Mouse (Mus musculus) fibroblast of lung, adult 2 months (primary cell): ENCODE measurements around the gene Irx6.
A peak's percentile ranks its signal among the peaks of the same experiment; 100 is the strongest.

Source experiments
- DNase-seq: peaks from one replicate; pipeline ENCODE4 v3.0.0-alpha.2; 2011; ENCODE audit warnings: low read depth

The Irx6 gene

GRCm38 (mm10) chr8:92674244-92675128 lies at the start of gene Irx6:
Gene Irx6, plus strand, starts transcription at chr8:92674288.
- no peak for DNase-seq

- DNase-seq = no peak
These were observed 45.1 kb upstream of the Irx6 start for GRCm38 (mm10) chr8:92628711-92629650.

- no peak for DNase-seq
These were observed 40.9 kb upstream of the Irx6 start for GRCm38 (mm10) chr8:92633199-92633598.

- DNase-seq = no peak
These were observed 33.3 kb upstream of the Irx6 start for GRCm38 (mm10) chr8:92640820-92641219.

GRCm38 (mm10) chr8:92646637-92647036 lies 27.5 kb upstream of the Irx6 start:
- DNase-seq = peak; percentile 33

- DNase-seq = no peak
These were observed 9.9 kb upstream of the Irx6 start for GRCm38 (mm10) chr8:92664207-92664606.

GRCm38 (mm10) chr8:92670236-92670635 lies 3.9 kb upstream of the Irx6 start:
- no peak for DNase-seq

- DNase-seq = no peak
These were observed 3.4 kb upstream of the Irx6 start for GRCm38 (mm10) chr8:92670656-92671195.

- no peak for DNase-seq
These were observed 2.2 kb upstream of the Irx6 start for GRCm38 (mm10) chr8:92671892-92672291.

GRCm38 (mm10) chr8:92673101-92673500 lies 987 bp upstream of the Irx6 start:
- DNase-seq = no peak

GRCm38 (mm10) chr8:92673555-92674243 lies 389 bp upstream of the Irx6 start:
- peak; percentile 19 for DNase-seq

GRCm38 (mm10) chr8:92678407-92678806 lies 4.3 kb downstream of the Irx6 start:
- no peak for DNase-seq

- DNase-seq = no peak
These were observed 23.3 kb downstream of the Irx6 start for GRCm38 (mm10) chr8:92697361-92697760.

GRCm38 (mm10) chr8:92698411-92698810 lies 24.3 kb downstream of the Irx6 start:
- no peak for DNase-seq

- no peak for DNase-seq
These were observed 25.9 kb downstream of the Irx6 start for GRCm38 (mm10) chr8:92699922-92700540.

GRCm38 (mm10) chr8:92703375-92703774 lies 29.3 kb downstream of the Irx6 start:
- DNase-seq = no peak

- peak; percentile 90 for DNase-seq
These were observed 32.2 kb downstream of the Irx6 start for GRCm38 (mm10) chr8:92706311-92706710.

GRCm38 (mm10) chr8:92713286-92713685 lies 39.2 kb downstream of the Irx6 start:
- DNase-seq = no peak

GRCm38 (mm10) chr8:92717418-92717817 lies 43.3 kb downstream of the Irx6 start:
- DNase-seq = no peak

- DNase-seq = no peak
These were observed 44.0 kb downstream of the Irx6 start for GRCm38 (mm10) chr8:92718057-92718456.

GRCm38 (mm10) chr8:92721266-92721935 lies 47.3 kb downstream of the Irx6 start:
- DNase-seq = peak; percentile 87
